Mouse (Mus musculus): ENCODE data around the gene Kdf1.

- TF ChIP-seq CTCF (conservative IDR thresholded peaks at IDR 0.05; ENCODE audit: low read length) (no peak), POU5F1 (IDR thresholded peaks at IDR 0.05; ENCODE audit: borderline replicate concordance, low read length) (no peak)
Measured at GRCm38 (mm10) chr4:133561622-133562021, 42.9 kb downstream of the Kdf1 start.
